Mouse (Mus musculus) stomach, postnatal 0 days (tissue): ENCODE data around the gene Ascc2. TPM values are rescaled to one million over a fixed set of nuclear protein-coding genes. Genes with fewer than 3 reads are reported as not detected.
A peak's percentile ranks its signal among the peaks of the same experiment; 100 is the strongest.
"Not testable (repeated sequence)": the region's sequence is repeated elsewhere in the genome, so short reads cannot be mapped to it uniquely, and the experiment has no call there.

Experiments
- ATAC-seq: fragments of 200-750 bp; cut with Nextera tagmentation; 2 replicates; pipeline ENCODE4 v1.8.0; 2017; ENCODE audit not compliant: low FRiP score, low TSS enrichment
- DNase-seq: peaks from one replicate; pipeline ENCODE4 v3.0.0-alpha.2; 2016; ENCODE audit warnings: low spot score
- H3K27ac ChIP-seq: fragments of 300-500 bp; sonication (generic); replicated peaks from 2 replicates; pipeline ENCODE4 v1.5.1; 2014; ENCODE audit warnings: mild to moderate bottlenecking, control low read depth
- H3K27me3 ChIP-seq: fragments of 300-500 bp; sonication (generic); 2 replicates; pipeline ENCODE4 v1.6.1; 2014; ENCODE audit warnings: low read length; ENCODE audit not compliant: control insufficient read depth, insufficient read depth
- H3K36me3 ChIP-seq: fragments of 300-500 bp; sonication (generic); 2 replicates; pipeline ENCODE4 v1.6.1; 2014; ENCODE audit warnings: low read length, mixed read lengths; ENCODE audit not compliant: control insufficient read depth, insufficient read depth
- H3K4me1 ChIP-seq: fragments of 300-500 bp; sonication (generic); replicated peaks from 2 replicates; pipeline ENCODE4 v1.6.1; 2014; ENCODE audit warnings: antibody characterized with exemption; ENCODE audit not compliant: control insufficient read depth, insufficient read depth
- H3K4me2 ChIP-seq: fragments of 300-500 bp; sonication (generic); replicated peaks from 2 replicates; pipeline ENCODE4 v1.6.1; 2014; ENCODE audit warnings: low read depth, mild to moderate bottlenecking, control low read depth, moderate library complexity
- H3K4me3 ChIP-seq: fragments of 300-500 bp; sonication (generic); 2 replicates; pipeline ENCODE4 v1.5.1; 2014; ENCODE audit warnings: low read depth, low read length, control low read depth
- H3K9ac ChIP-seq: fragments of 300-500 bp; sonication (generic); 2 replicates; pipeline ENCODE4 v1.6.1; 2014; ENCODE audit warnings: mild to moderate bottlenecking, low read length, control low read depth, mixed read lengths
- H3K9me3 ChIP-seq: fragments of 300-500 bp; sonication (generic); 2 replicates; pipeline ENCODE4 v1.6.1; 2016; ENCODE audit warnings: low read length; ENCODE audit not compliant: control insufficient read depth
- CTCF ChIP-seq: IDR thresholded peaks from 2 replicates; pipeline ENCODE4 v1.5.1; 2016; ENCODE audit warnings: antibody characterized with exemption, low read depth, mild to moderate bottlenecking, moderate library complexity
- EP300 ChIP-seq: optimal IDR thresholded peaks from 2 replicates; pipeline ENCODE3; 2016; ENCODE audit warnings: antibody characterized with exemption
- WGBS: fragments of 180-500 bp; shearing (Covaris S2); extraction: QIAGEN DNeasy Blood & Tissue Kit; methylation state at CpG from one replicate; pipeline ENCODE4 v1.1.7; 2014; 5-methylcytosine and 5-hydroxymethylcytosine counted together
- polyA plus RNA-seq: library from polyadenylated mRNA; unstranded; fragments of >200 nt; fragmentation: Nextera tagmentation; extraction: Ambion mirVana; gene quantifications from 2 replicates; pipeline ENCODE4 v1.2.1, GENCODE M21; 2015

The Ascc2 gene
- polyA plus RNA-seq, 1 experiment from 2014 or later: 20.2 TPM

- ATAC-seq (no peak), DNase-seq (no peak)
- H3K4me2 ChIP-seq: peak overlapping the region; percentile 80
- H3K36me3 ChIP-seq: 0 out of 2 replicates have a peak, but pooled peaks cover 2% of the 10 kb centered on the region
- peak overlapping the region; percentile 94 for H3K27ac ChIP-seq
- H3K4me1 ChIP-seq: peaks cover 3% of the 10 kb centered on the region; the same call in 1 of the 2 replicates
- peak overlapping the region; percentile 78 for H3K4me3 ChIP-seq
- no peak overlapping the region for H3K9ac ChIP-seq
- H3K9me3 ChIP-seq: no peaks in the 10 kb centered on the region
- TF ChIP-seq EP300: no peak
- no peak for TF ChIP-seq CTCF
- 38% methylated on average over 5 of the region's 5 CpGs for WGBS
- H3K27me3 ChIP-seq: no peaks in the 10 kb centered on the region
Measured at GRCm38 (mm10) chr11:4636782-4637342, 685 bp upstream of the Ascc2 start.

GRCm38 (mm10) chr11:4638261-4638660 is 714 bp downstream of the Ascc2 start:
- Histone ChIP-seq H3K27ac (peak overlapping the region; percentile 94), H3K36me3 (0 out of 2 replicates have a peak, but pooled peaks cover 2% of the 10 kb centered on the region), H3K9me3 (no peaks in the 10 kb centered on the region), H3K27me3 (no peaks in the 10 kb centered on the region), H3K4me2 (peak overlapping the region; percentile 80), H3K9ac (peak overlapping the region; percentile 80), H3K4me1 (peaks cover 3% of the 10 kb centered on the region; the same call in 1 of the 2 replicates), H3K4me3 (peak overlapping the region; percentile 78)
- no peak for TF ChIP-seq EP300
- no peak for TF ChIP-seq CTCF
- WGBS: 16% methylated on average over 7 of the region's 7 CpGs
- peak; percentile 11; the same call in 1 of the 2 replicates for ATAC-seq
- DNase-seq: no peak

- H3K4me1 ChIP-seq: peaks cover 3% of the 10 kb centered on the region; the same call in 1 of the 2 replicates
- DNase-seq (no peak), ATAC-seq (no peak)
- H3K27ac ChIP-seq: no peak overlapping the region
- H3K36me3 ChIP-seq: 0 out of 2 replicates have a peak, but pooled peaks cover 2% of the 10 kb centered on the region
- TF ChIP-seq CTCF (no peak), EP300 (no peak)
- H3K9ac ChIP-seq: no peak overlapping the region
- H3K4me3 ChIP-seq: no peak overlapping the region
- H3K9me3 ChIP-seq: no peaks in the 10 kb centered on the region
- H3K4me2 ChIP-seq: no peak overlapping the region
- H3K27me3 ChIP-seq: no peaks in the 10 kb centered on the region
Measured at GRCm38 (mm10) chr11:4641185-4641584, 3.6 kb downstream of the Ascc2 start.

- H3K4me1 ChIP-seq: no peaks in the 10 kb centered on the region
- 60% methylated on average over 5 of the region's 5 CpGs for WGBS
- no peak overlapping the region for H3K4me2 ChIP-seq
- H3K36me3 ChIP-seq: peaks cover 10% of the 10 kb centered on the region
- no peak for DNase-seq
- H3K9me3 ChIP-seq: no peaks in the 10 kb centered on the region
- no peak overlapping the region for H3K27ac ChIP-seq
- ATAC-seq: no peak; the same call in 1 of the 2 replicates
- H3K27me3 ChIP-seq: no peaks in the 10 kb centered on the region
- H3K4me3 ChIP-seq: no peak overlapping the region
- TF ChIP-seq CTCF (no peak), EP300 (no peak)
- H3K9ac ChIP-seq: no peak overlapping the region
Measured at GRCm38 (mm10) chr11:4643722-4644121, 6.2 kb downstream of the Ascc2 start.

- WGBS: 95% methylated on average over 4 of the region's 6 CpGs
- H3K4me2 ChIP-seq, H3K9ac ChIP-seq, H3K4me1 ChIP-seq, H3K27me3 ChIP-seq, ATAC-seq, DNase-seq, H3K4me3 ChIP-seq, H3K9me3 ChIP-seq, H3K36me3 ChIP-seq, H3K27ac ChIP-seq: not testable (repeated sequence)
Measured at GRCm38 (mm10) chr11:4645180-4645579, 7.6 kb downstream of the Ascc2 start.

GRCm38 (mm10) chr11:4646409-4646808 is 8.9 kb downstream of the Ascc2 start:
- TF ChIP-seq EP300 (no peak), CTCF (no peak)
- 67% methylated on average over 9 of the region's 9 CpGs for WGBS
- Histone ChIP-seq H3K27me3 (no peaks in the 10 kb centered on the region), H3K4me1 (no peaks in the 10 kb centered on the region), H3K4me2 (no peak overlapping the region), H3K9me3 (no peaks in the 10 kb centered on the region), H3K9ac (no peak overlapping the region), H3K36me3 (peaks cover 8% of the 10 kb centered on the region), H3K4me3 (no peak overlapping the region), H3K27ac (no peak overlapping the region)
- DNase-seq (no peak), ATAC-seq (no peak)
